Mouse (Mus musculus) layer of hippocampus, adult 11-12 months (tissue): ENCODE measurements around the gene Psme2.

Experiments used
- DNase-seq: peaks from one replicate; pipeline ENCODE4 v3.0.0; 2022; ENCODE audit warnings: low spot score

Gene Psme2

DNA sequence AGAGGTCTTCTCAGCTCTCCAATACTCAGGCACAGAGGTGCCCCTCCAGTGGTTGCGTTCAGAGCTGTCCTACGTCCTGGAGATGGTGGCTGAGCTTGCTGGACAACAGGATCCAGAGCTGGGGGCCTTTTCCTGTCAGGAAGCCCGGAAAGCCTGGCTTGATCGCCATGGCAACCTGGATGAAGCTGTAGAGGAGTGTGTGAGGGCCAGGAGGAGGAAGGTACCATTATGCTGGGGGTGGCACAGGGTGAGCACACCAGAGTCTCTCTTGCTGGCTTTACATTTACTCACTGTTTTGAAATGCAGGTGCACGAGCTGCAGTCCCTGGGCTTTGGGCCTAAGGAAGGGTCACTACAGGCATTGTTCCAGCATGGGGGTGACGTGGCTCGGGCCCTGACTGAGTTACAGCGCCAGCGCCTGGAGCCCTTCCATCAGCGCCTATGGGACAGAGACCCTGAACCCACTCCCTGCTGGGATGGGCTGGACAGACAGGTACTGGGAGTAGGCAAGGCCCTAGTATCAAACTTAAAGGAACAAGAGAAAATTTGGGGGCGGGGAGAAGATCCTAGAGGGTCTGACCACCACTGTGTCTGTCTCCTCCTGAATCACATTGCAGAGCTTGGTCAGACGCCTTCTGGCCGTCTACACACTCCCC is 5.2 kb upstream of the Psme2 start:
- DNase-seq: no peak

- no peak for DNase-seq
These were observed 1.3 kb upstream of the Psme2 start for GRCm38 (mm10) chr14:55592226-55592625.

DNA sequence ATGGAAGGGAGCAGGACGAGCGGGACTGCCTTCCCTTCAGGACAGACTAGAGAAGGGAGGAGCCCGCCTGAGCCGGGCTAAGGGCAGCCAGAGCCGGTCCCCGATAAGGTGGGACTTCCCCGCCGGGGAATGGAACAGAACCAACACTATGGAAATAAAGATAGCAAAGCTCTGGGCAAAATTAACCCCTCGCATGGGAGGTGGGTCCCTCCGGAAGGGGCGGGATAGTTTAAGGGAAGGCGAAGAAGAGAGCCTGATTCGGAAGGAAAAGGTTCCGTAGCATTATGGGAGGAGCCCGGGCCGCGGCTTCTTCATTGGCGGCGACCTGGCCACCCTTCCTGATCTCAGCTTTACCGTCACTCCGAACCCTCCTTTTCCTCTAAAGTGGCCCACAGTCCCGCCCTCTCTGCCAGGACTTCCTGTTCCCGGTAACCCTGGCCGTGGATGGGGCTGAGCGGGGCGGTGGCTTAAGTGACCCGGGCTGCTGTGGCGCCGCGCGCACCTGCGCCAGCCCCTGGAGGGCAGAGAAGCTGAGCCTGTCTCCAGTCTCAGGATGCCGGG is 498 bp upstream of the Psme2 start, which contains the start of gene Rnf31:
Gene Rnf31 (plus strand): TSS at position 378 of the 561 bp plus-strand sequence.
- DNase-seq: peak; percentile 96

- DNase-seq: no peak
These were observed 1.0 kb downstream of the Psme2 start for GRCm38 (mm10) chr14:55589771-55590448.

- no peak for DNase-seq
These were observed 1.6 kb downstream of the Psme2 start for GRCm38 (mm10) chr14:55589271-55589670.

DNA sequence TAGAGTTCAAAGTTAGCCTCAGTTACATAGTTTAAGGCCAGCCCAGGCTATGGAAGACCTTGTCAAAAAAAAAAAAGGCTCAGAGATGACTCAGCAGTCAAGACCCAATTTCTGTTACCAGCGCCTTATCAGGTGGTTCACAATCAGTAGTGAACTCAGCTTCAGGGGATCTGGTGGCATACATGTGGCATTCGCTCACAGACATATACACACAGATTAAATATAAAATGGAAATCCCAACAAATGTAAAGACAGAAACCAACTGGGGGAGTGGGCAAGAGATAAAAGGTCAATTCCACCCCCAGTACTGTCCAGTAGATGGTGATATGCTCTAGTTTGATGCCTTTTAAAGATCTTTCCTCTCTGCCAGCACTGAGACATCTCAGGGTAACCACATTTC is 4.8 kb downstream of the Psme2 start:
- no peak for DNase-seq

- DNase-seq: no peak
These were observed 5.3 kb downstream of the Psme2 start for GRCm38 (mm10) chr14:55585566-55585960.

GRCm38 (mm10) chr14:55584702-55585565 is 6.0 kb downstream of the Psme2 start, which contains the start of gene Emc9:
Gene Emc9, minus strand, starts transcription at chr14:55585302.
- peak; percentile 68 for DNase-seq

DNA sequence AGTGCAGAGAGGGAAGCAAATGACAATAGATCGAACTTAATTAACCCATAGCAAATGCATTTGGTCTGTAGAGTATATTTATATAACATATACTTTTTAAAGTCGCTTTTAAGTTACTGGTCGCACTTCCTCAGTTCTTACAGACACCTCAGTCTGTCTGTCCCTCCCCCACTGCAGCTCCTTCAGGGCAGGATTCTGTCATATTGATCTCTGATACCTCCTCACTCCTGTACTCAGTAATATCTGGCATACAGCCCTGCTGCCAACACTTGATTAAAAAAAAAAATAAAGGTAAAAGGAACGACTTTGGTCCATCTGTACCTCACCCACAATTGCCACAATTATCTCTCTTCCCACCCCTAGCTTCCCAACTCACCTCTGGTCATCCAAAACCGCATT is 6.6 kb downstream of the Psme2 start:
- no peak for DNase-seq

- no peak for DNase-seq
These were observed 8.8 kb downstream of the Psme2 start for GRCm38 (mm10) chr14:55581981-55582681.

- no peak for DNase-seq
These were observed 10.2 kb downstream of the Psme2 start for GRCm38 (mm10) chr14:55580731-55581130.

GRCm38 (mm10) chr14:55579511-55580496 is 11.1 kb downstream of the Psme2 start:
- DNase-seq: no peak

DNA sequence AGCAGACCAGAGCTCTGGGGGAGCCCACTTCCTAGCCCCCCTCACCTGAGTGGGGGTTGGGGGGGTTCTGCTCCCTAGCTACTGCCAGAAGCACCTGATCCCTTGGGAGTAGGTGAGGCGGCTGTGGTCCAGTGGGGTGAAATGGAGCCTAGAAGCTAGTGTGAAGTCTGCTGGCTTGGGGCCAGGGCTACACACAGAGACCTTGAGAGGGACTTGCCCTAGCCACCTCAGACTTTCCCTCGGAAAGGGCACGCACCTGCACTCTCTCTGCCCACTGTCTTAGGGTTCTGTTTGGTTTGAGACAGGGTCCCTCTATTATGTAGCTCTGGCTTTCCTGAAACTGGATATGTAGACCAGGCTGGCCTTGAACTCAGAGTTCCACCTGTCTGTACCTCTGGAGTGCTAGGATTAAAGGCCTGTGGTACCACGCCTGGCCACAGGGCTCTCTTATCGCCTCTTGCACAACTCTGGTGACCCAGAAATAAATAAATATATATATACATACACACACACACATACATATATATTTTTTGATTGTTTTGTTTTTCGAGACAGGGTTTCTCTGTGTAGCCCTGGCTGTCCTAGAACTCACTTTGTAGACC is 12.1 kb downstream of the Psme2 start:
- DNase-seq: peak; percentile 65

DNA sequence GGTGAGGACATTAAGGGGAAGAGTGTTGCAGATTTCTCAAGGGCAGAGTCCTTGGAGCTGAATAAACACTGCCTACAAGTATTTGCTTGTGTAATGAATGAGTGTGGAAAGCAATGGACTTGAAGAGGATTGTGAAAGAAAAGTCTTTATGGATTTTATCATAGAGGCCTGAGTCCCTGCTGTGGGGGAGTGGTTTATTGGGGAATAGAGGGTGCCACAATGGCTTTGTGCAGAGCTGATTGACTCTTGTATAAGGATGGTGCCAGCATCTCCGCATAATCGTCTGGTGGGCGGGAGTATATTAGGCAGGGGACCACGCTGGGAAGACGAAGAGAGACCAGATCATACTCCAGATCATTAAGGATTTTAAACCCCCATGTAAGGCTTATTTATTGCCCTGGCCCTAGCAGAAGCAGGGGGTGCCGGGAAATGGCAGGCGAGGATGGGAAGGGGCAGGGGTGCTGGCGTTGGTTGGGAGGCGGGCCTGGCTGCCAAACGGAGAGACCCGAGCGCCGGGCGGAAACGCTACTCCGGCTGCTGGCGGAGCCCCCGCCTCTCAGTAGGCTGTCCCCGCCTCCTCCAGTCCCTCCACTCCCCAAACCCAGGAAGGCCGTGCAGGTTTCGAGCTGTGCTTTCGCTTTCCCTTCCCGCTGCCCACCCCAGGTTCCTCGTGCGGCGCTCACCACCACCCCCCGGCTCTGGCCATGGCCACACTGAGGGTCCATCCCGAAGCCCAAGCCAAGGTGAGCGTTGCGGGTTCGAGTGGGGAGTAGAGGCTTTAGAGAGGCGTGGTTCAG is 12.8 kb downstream of the Psme2 start, which contains the start of gene Psme1:
Gene Psme1 (plus strand): TSS at position 253 of the 797 bp plus-strand sequence.
- DNase-seq: peak; percentile 69

GRCm38 (mm10) chr14:55576376-55576775 is 14.5 kb downstream of the Psme2 start:
- peak; percentile 55 for DNase-seq

- no peak for DNase-seq
These were observed 15.2 kb downstream of the Psme2 start for GRCm38 (mm10) chr14:55575711-55576110.

DNA sequence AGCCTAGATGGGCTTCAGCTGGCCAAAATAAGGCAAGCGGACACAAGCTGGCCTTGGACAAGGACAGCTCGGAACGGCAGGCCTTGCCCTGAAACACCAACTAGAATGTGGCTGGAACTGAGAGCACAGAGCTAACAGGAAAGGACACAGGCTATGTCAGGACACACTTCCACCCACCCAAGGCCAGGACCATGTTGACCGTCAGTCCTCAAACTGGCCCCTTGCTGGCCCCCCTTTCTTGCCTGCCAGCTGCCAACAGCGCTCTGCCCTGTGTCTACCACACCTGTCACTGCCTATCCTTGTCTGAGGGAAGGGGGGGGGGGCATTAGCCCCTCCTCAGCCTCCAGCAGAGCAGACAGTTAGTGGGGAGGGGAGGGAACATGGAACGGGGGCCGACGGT is 15.6 kb downstream of the Psme2 start, which contains the start of gene Fitm1:
Gene Fitm1 (plus strand): TSS at position 316 of the 400 bp plus-strand sequence.
- no peak for DNase-seq

DNA sequence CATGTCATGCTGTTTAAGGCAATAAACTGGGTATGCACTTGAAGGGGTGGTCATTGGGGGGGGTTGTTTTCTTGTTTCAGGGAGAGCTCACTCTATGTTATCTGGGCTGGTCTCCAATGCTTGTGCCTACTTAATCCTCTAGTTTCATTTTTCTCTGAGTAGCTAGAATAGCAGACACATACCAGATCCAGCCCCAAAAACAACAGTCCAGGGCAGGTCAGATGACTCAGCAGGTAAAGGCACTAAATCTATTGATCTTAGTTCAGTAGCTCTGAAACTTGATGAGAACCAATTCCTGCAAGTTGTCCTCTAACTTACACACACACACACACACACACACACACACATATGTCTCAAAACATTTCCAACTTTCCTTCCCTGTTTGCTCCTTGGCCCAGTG is 19.2 kb downstream of the Psme2 start:
- DNase-seq: no peak

- DNase-seq: no peak
These were observed 20.3 kb downstream of the Psme2 start for GRCm38 (mm10) chr14:55570588-55570987.
